Mouse (Mus musculus) hindbrain, embryonic 14.5 days (tissue): Measurements from ENCODE around the gene Art2b. TPM values are rescaled to one million over a fixed set of nuclear protein-coding genes. Genes with fewer than 3 reads are reported as not detected.
"Not testable (repeated sequence)": the region's sequence is repeated elsewhere in the genome, so short reads cannot be mapped to it uniquely, and the experiment has no call there.

Experiments
- ATAC-seq: fragments of 200-750 bp; cut with Nextera tagmentation; 2 replicates; pipeline ENCODE4 v1.8.0; 2017; ENCODE audit warnings: moderate number of reproducible peaks, mild to moderate bottlenecking, moderate TSS enrichment, moderate library complexity; ENCODE audit not compliant: low FRiP score
- DNase-seq: peaks from one replicate; pipeline ENCODE4 v3.0.0-alpha.2; 2015; ENCODE audit warnings: low spot score
- H3K27ac ChIP-seq: fragments of 300-500 bp; sonication (generic); 2 replicates; pipeline ENCODE4 v1.5.1; 2014; ENCODE audit warnings: mild to moderate bottlenecking, moderate library complexity
- H3K27me3 ChIP-seq: fragments of 300-500 bp; sonication (generic); 2 replicates; pipeline ENCODE4 v1.6.1; 2014; ENCODE audit warnings: mild to moderate bottlenecking, low read length, mixed read lengths; ENCODE audit not compliant: control insufficient read depth, insufficient read depth
- H3K36me3 ChIP-seq: fragments of 300-500 bp; sonication (generic); replicated peaks from 2 replicates; pipeline ENCODE4 v1.6.1; 2014; ENCODE audit not compliant: control insufficient read depth, insufficient read depth
- H3K4me1 ChIP-seq: fragments of 300-500 bp; sonication (generic); replicated peaks from 2 replicates; pipeline ENCODE4 v1.6.1; 2014; ENCODE audit warnings: antibody characterized with exemption, low read length, mixed read lengths; ENCODE audit not compliant: control insufficient read depth, insufficient read depth
- H3K4me2 ChIP-seq: fragments of 300-500 bp; sonication (generic); replicated peaks from 2 replicates; pipeline ENCODE4 v1.6.1; 2014; ENCODE audit warnings: mild to moderate bottlenecking, moderate library complexity
- H3K4me3 ChIP-seq: fragments of 300-500 bp; sonication (generic); replicated peaks from 2 replicates; pipeline ENCODE4 v1.5.1; 2014; ENCODE audit warnings: mild to moderate bottlenecking, low read length
- H3K9ac ChIP-seq: fragments of 300-500 bp; sonication (generic); 2 replicates; pipeline ENCODE4 v1.6.1; 2014
- H3K9me3 ChIP-seq: fragments of 300-500 bp; sonication (generic); 2 replicates; pipeline ENCODE4 v1.6.1; 2016; ENCODE audit warnings: low read length; ENCODE audit not compliant: control insufficient read depth
- WGBS: fragments of 180-500 bp; shearing (Covaris S2); extraction: QIAGEN DNeasy Blood & Tissue Kit; methylation state at CpG from one replicate; pipeline ENCODE4 v1.1.7; 2014; 5-methylcytosine and 5-hydroxymethylcytosine counted together
- polyA plus RNA-seq: library from polyadenylated mRNA; unstranded; fragments of >200 nt; fragmentation: Nextera tagmentation; extraction: Ambion mirVana; gene quantifications from 2 replicates; pipeline ENCODE4 v1.2.1, GENCODE M21; 2014

Art2b gene
- not detected in 2 replicates for polyA plus RNA-seq

DNA sequence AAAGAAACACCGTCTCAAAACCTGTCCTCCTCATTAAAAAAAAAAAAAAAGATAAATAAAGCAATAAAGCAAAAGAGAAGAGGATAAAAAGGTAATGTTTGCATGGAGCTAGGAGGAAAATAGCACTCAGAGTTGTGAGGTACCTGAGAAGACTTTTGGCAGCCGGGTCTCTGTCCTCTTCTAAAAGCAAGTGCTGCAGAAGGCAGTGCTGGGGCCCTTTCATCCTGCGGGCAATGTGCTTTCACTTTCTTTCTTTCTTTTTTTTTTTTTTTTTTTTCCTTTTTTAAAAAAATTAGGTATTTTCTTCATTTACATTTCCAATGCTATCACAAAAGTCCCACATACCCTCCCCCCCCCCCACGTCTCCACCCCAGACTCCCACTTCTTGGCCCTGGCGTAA, at the start of gene Art2b:
Gene Art2b (minus strand): TSS at position 193 of the 400 bp plus-strand sequence.
- DNase-seq (no peak), ATAC-seq (no peak)
- Histone ChIP-seq H3K9me3 (no peaks in the 10 kb centered on the region), H3K4me1 (no peaks in the 10 kb centered on the region), H3K27ac (no peak within 1 kb of the TSS), H3K4me3 (no peak within 1 kb of the TSS), H3K4me2 (no peak within 1 kb of the TSS), H3K36me3 (no peaks in the 10 kb centered on the region), H3K27me3 (no peaks in the 10 kb centered on the region), H3K9ac (no peak within 1 kb of the TSS)
- WGBS = 90% methylated on average over 5 of the region's 5 CpGs

DNA sequence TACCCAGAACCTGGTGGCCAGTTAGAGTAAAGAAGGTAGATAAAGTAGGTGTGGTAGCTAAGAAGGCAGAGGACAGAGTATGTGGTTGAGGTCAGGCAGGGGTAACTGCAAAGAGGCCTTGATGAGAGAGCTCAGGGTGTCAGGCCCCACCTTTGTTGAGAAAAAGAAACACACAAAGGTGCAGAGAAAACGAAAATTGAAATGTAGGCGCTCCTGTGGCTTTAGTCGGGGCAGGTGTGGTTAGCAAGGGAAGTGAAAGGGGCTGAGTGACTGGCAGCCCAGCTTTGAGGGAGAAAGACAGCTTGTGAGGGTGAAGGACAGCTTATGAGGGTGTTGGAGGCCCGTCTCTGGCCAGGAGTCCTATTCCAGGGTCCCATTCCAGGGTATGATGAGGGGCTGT, 49.1 kb upstream of the Art2b start:
- no peaks in the 10 kb centered on the region for H3K27me3 ChIP-seq
- H3K36me3 ChIP-seq = no peaks in the 10 kb centered on the region
- H3K9ac ChIP-seq = no peak overlapping the region
- WGBS = 84% methylated on average over 4 of the region's 4 CpGs
- H3K4me3 ChIP-seq = no peak overlapping the region
- no peak overlapping the region for H3K27ac ChIP-seq
- no peak overlapping the region for H3K4me2 ChIP-seq
- ATAC-seq (no peak), DNase-seq (no peak)
- H3K4me1 ChIP-seq = no peaks in the 10 kb centered on the region
- H3K9me3 ChIP-seq = no peaks in the 10 kb centered on the region

DNA sequence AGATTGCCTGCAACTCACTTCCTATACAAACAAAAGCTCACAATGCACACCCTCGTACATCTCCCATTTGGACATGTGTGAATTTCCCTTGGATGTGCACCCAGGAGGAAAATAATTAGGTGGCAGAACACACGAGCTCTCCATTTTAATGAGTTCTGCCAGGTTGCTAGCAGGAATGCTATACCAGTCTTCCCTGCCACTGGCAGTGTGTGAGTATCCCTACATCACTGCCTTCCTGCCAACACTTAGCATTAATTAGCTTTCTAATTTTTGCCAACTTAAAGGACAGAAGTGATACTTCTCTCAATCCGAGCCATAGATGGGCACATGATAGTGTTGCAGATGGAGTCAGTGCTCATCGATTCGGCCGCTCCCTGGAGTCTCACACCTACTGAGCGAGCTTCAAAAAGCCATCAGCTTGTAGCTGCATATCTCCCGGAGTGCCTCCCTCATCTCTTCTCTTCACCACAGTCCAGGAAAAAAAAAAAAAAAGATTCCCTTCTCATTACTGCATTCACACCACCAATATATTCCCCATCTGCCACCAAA, 48.3 kb upstream of the Art2b start:
- no peaks in the 10 kb centered on the region for H3K27me3 ChIP-seq
- no peak overlapping the region for H3K4me3 ChIP-seq
- no peak for DNase-seq
- H3K36me3 ChIP-seq = no peaks in the 10 kb centered on the region
- no peaks in the 10 kb centered on the region for H3K4me1 ChIP-seq
- no peak for ATAC-seq
- 69% methylated on average over 8 of the region's 8 CpGs for WGBS
- H3K27ac ChIP-seq = no peak overlapping the region
- H3K9ac ChIP-seq = no peak overlapping the region
- H3K4me2 ChIP-seq = no peak overlapping the region
- no peaks in the 10 kb centered on the region for H3K9me3 ChIP-seq

DNA sequence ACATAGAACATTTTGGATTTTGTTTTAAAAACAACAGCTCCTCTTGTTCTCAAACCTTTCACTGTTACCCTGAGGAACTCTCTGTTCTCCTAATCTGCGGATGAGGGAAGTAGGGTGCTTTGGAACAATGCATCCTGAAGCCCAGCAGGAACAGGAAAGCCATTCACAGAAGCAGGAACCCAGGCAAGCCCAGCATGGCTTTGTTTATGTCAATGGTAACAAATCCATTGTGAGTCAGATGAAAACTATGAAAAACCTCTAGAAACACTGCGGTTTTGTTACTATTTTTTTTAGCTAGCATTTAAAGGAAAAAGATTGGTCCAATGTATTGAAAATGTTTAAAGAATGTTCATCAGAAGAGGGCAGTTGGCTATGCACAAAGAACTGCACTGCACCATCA, 43.1 kb upstream of the Art2b start:
- no peak overlapping the region for H3K9ac ChIP-seq
- no peaks in the 10 kb centered on the region for H3K36me3 ChIP-seq
- H3K27ac ChIP-seq = no peak overlapping the region
- H3K4me3 ChIP-seq = no peak overlapping the region
- 36% methylated on average over 2 of the region's 2 CpGs for WGBS
- DNase-seq = no peak
- ATAC-seq = no peak
- H3K4me2 ChIP-seq = no peak overlapping the region
- 0 out of 2 replicates have a peak, but pooled peaks cover 2% of the 10 kb centered on the region for H3K4me1 ChIP-seq
- H3K9me3 ChIP-seq = no peaks in the 10 kb centered on the region
- H3K27me3 ChIP-seq = no peaks in the 10 kb centered on the region

DNA sequence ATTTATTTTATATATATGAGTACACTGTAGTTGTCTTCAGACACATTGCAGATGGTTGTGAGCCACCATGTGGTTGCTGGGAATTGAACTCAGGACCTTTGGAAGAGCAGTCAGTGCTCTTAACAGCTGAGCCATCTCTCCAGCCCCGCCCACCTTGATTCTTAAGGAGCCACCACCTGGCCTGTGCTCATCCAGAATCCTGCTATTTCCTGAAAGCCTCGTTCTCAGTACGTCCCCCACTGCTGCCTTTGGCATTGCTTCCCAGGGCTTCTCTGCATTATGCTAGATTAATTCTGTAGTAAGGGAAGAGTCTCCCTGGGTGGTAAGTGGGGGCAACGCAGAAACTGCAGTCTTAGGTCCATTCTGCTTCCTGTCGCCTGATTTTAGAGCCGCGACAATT, 41.8 kb upstream of the Art2b start:
- H3K27ac ChIP-seq, H3K4me2 ChIP-seq, DNase-seq, H3K9me3 ChIP-seq, ATAC-seq, H3K36me3 ChIP-seq, H3K4me3 ChIP-seq, H3K27me3 ChIP-seq, H3K9ac ChIP-seq, H3K4me1 ChIP-seq: not testable (repeated sequence)
- WGBS = 61% methylated on average over 7 of the region's 7 CpGs

DNA sequence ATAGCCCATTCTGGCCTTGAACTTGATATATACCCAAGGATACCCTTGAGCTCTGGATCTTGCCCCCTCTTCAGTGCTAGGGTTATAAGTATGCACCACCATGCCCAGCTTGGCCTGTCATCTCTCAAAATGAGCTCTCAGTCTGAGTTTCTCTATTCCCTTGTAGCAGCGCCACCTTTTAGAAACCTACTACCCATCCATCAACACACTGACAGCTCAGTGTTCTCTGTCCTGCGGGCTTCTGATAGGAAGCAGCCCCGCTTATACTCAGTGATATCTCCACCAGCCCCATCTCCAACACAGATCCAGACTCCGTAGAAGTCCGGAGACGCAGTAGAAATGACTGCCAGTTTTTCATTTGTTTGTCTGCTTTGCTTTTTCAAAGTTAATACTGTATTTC, 38.9 kb upstream of the Art2b start:
- 70% methylated on average over 6 of the region's 6 CpGs for WGBS
- Histone ChIP-seq H3K4me1 (0 out of 2 replicates have a peak, but pooled peaks cover 2% of the 10 kb centered on the region), H3K36me3 (no peaks in the 10 kb centered on the region), H3K4me2 (no peak overlapping the region; the same call in 1 of the 2 replicates), H3K4me3 (no peak overlapping the region), H3K9me3 (no peaks in the 10 kb centered on the region), H3K9ac (no peak overlapping the region), H3K27me3 (no peaks in the 10 kb centered on the region), H3K27ac (0 out of 2 replicates have a peak overlapping the region, but pooled peaks have one; percentile 11)
- DNase-seq (no peak), ATAC-seq (no peak)

DNA sequence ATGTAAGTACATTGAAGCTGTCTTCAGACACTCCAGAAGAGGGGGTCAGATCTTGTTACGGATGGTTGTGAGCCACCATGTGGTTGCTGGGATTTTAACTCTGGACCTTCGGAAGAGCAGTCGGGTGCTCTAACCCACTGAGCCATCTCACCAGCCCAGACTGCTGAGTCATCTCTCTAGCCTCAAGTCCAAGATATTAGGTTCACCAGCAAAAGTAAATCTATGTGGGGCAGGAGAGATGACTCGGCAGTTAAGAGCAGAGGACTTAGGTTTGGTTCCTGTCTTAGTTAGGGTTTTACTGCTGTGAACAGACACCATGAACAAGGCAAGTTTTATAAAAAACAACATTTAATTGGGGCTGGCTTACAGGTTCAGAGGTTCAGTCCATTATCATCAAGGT, 36.5 kb upstream of the Art2b start:
- not testable (repeated sequence) for H3K4me2 ChIP-seq, H3K27ac ChIP-seq, H3K36me3 ChIP-seq, H3K9me3 ChIP-seq, H3K27me3 ChIP-seq, H3K4me3 ChIP-seq, H3K4me1 ChIP-seq, DNase-seq, H3K9ac ChIP-seq, ATAC-seq
- WGBS = 95% methylated on average over 4 of the region's 4 CpGs

DNA sequence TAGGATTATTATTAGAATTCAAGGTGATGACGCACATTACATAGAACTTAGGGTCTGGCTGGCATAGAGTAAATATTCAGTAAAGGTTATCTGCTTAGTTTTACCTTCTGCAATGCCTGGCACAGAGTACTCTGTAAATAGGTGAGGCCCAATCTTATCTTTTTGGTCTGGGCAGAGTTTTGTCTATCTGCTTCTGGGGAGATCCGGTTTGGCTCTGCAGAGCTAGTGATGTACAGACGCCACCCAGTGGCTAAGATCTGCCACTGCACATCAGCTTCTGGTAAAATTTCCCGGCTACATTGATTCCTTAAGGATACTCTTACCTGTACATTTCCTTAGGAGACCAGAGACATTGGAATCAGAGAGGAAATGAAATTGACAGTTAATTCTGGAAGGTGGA, 35.0 kb upstream of the Art2b start:
- WGBS = 30% methylated on average over 4 of the region's 4 CpGs

DNA sequence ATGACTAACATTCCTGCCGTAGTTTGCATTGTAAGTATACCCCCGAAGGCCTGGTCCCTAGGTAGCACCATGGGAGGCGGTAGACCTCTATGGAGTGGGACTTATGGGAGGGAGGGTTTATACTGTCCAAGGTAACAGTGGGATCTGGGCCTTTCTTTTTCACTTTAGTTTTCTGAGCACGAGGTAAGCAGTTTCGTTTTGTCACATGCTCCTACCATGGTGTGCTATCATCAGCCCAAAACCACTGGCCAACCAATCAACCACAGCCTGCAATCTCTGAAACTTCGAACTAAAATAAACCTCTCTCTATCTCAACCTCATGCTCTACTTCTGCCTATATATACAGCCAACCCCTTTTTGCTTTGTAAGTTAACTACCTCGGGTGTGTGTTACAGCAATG, 32.9 kb upstream of the Art2b start:
- no peak overlapping the region for H3K4me2 ChIP-seq
- WGBS = 85% methylated on average over 7 of the region's 7 CpGs
- no peak overlapping the region for H3K4me3 ChIP-seq
- ATAC-seq = no peak
- H3K27me3 ChIP-seq = no peaks in the 10 kb centered on the region
- no peaks in the 10 kb centered on the region for H3K4me1 ChIP-seq
- no peak for DNase-seq
- H3K36me3 ChIP-seq = no peaks in the 10 kb centered on the region
- no peaks in the 10 kb centered on the region for H3K9me3 ChIP-seq
- no peak overlapping the region for H3K9ac ChIP-seq
- H3K27ac ChIP-seq = no peak overlapping the region

More for the DNA sequence above, 35.0 kb upstream of the Art2b start:
- no peak overlapping the region for H3K27ac ChIP-seq
- 0 out of 2 replicates have a peak, but pooled peaks cover 2% of the 10 kb centered on the region for H3K4me1 ChIP-seq
- H3K4me3 ChIP-seq = no peak overlapping the region
- no peak overlapping the region for H3K9ac ChIP-seq
- no peaks in the 10 kb centered on the region for H3K27me3 ChIP-seq
- no peak overlapping the region for H3K4me2 ChIP-seq
- H3K36me3 ChIP-seq = no peaks in the 10 kb centered on the region
- ATAC-seq (no peak), DNase-seq (peak; percentile 78)
- no peaks in the 10 kb centered on the region for H3K9me3 ChIP-seq
